Mouse (Mus musculus) lung, embryonic 14.5 days (tissue): ENCODE results near the gene Akna. TPM values are rescaled to one million over a fixed set of nuclear protein-coding genes. Genes with fewer than 3 reads are reported as not detected.

Experiments
- ATAC-seq: fragments of 200-750 bp; cut with Nextera tagmentation; 2 replicates; pipeline ENCODE4 v1.8.0; 2017; ENCODE audit warnings: mild to moderate bottlenecking, moderate TSS enrichment, moderate library complexity; ENCODE audit not compliant: insufficient read depth
- DNase-seq: peaks from one replicate; pipeline ENCODE4 v3.0.0-alpha.2; 2015
- H3K27ac ChIP-seq: fragments of 300-500 bp; sonication (generic); 2 replicates; pipeline ENCODE4 v1.5.1; 2014; ENCODE audit warnings: low read depth, mild to moderate bottlenecking, moderate library complexity
- H3K27me3 ChIP-seq: fragments of 300-500 bp; sonication (generic); 2 replicates; pipeline ENCODE4 v1.6.1; 2014; ENCODE audit warnings: low read length, control low read depth; ENCODE audit not compliant: insufficient read depth
- H3K36me3 ChIP-seq: fragments of 300-500 bp; sonication (generic); 2 replicates; pipeline ENCODE4 v1.6.1; 2014; ENCODE audit warnings: control low read depth; ENCODE audit not compliant: insufficient read depth
- H3K4me1 ChIP-seq: fragments of 300-500 bp; sonication (generic); 2 replicates; pipeline ENCODE4 v1.6.1; 2014; ENCODE audit warnings: antibody characterized with exemption, control low read depth; ENCODE audit not compliant: insufficient read depth
- H3K4me2 ChIP-seq: fragments of 300-500 bp; sonication (generic); 2 replicates; pipeline ENCODE4 v1.6.1; 2014; ENCODE audit warnings: mild to moderate bottlenecking
- H3K4me3 ChIP-seq: fragments of 300-500 bp; sonication (generic); 2 replicates; pipeline ENCODE4 v1.5.1; 2014; ENCODE audit warnings: low read depth, low read length
- H3K9ac ChIP-seq: fragments of 300-500 bp; sonication (generic); 2 replicates; pipeline ENCODE4 v1.6.1; 2014
- H3K9me3 ChIP-seq: fragments of 300-500 bp; sonication (generic); 2 replicates; pipeline ENCODE4 v1.6.1; 2016; ENCODE audit warnings: low read depth, low read length, control low read depth
- CTCF ChIP-seq: IDR thresholded peaks from 2 replicates; pipeline ENCODE4 v1.5.1; 2016; ENCODE audit warnings: antibody characterized with exemption, low read depth
- WGBS: fragments of 180-500 bp; shearing (Covaris S2); extraction: QIAGEN DNeasy Blood & Tissue Kit; methylation state at CpG from one replicate; pipeline ENCODE4 v1.1.7; 2014; 5-methylcytosine and 5-hydroxymethylcytosine counted together
- polyA plus RNA-seq: library from polyadenylated mRNA; unstranded; fragments of >200 nt; fragmentation: Nextera tagmentation; extraction: Ambion mirVana; gene quantifications from 2 replicates; pipeline ENCODE4 v1.2.1, GENCODE M21; 2014

Akna gene
- polyA plus RNA-seq, 1 experiment from 2014 or later: 12.6 TPM

GRCm38 (mm10) chr4:63384262-63384661 lies 18.9 kb downstream of the Akna start:
- Histone ChIP-seq H3K9ac (no peak overlapping the region), H3K27ac (no peak overlapping the region), H3K4me2 (no peak overlapping the region), H3K9me3 (no peaks in the 10 kb centered on the region), H3K36me3 (peaks cover 82% of the 10 kb centered on the region), H3K4me3 (no peak overlapping the region), H3K4me1 (no peaks in the 10 kb centered on the region), H3K27me3 (no peaks in the 10 kb centered on the region)
- TF ChIP-seq CTCF: no peak
- ATAC-seq (no peak), DNase-seq (no peak)
- 86% methylated on average over 4 of the region's 4 CpGs for WGBS

- Histone ChIP-seq H3K27ac (no peak overlapping the region), H3K9me3 (no peaks in the 10 kb centered on the region), H3K36me3 (peaks cover 87% of the 10 kb centered on the region), H3K9ac (no peak overlapping the region), H3K4me1 (no peaks in the 10 kb centered on the region), H3K4me2 (no peak overlapping the region), H3K27me3 (no peaks in the 10 kb centered on the region), H3K4me3 (no peak overlapping the region)
- TF ChIP-seq CTCF: no peak
- no peak for ATAC-seq
- no peak for DNase-seq
- WGBS: 84% methylated on average over 12 of the region's 12 CpGs
Observed at GRCm38 (mm10) chr4:63383474-63383873, 19.7 kb downstream of the Akna start.

GRCm38 (mm10) chr4:63382676-63383369 lies 20.3 kb downstream of the Akna start:
- Histone ChIP-seq H3K4me3 (no peak overlapping the region), H3K27me3 (no peaks in the 10 kb centered on the region), H3K4me2 (no peak overlapping the region), H3K27ac (no peak overlapping the region), H3K9me3 (no peaks in the 10 kb centered on the region), H3K36me3 (peaks cover 88% of the 10 kb centered on the region), H3K9ac (no peak overlapping the region), H3K4me1 (no peaks in the 10 kb centered on the region)
- DNase-seq: no peak
- TF ChIP-seq CTCF: no peak
- ATAC-seq: no peak
- 92% methylated on average over 4 of the region's 4 CpGs for whole genome bisulfite sequencing

DNA sequence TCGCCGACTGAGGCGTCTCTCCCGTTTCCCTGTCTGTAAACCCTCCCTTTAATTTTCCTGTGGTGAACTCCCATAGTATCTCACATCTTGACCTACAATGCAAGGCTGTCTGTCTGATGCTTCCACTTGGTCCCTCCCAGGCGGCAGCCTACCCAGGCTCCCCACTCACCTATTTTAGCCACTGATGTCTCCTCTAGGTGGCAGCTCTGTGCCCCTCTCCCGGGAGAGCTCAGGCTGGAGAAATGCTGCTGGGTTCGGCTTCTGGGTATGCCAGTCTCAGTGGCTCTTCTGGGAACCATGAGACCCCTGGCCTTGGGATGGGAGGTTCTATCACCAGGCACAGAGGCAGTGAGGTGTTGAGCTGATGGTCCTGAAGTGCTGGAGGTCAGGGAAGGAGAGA lies 25.7 kb downstream of the Akna start:
- 66% methylated on average over 7 of the region's 7 CpGs for WGBS
- Histone ChIP-seq H3K4me1 (no peaks in the 10 kb centered on the region), H3K4me2 (no peak overlapping the region), H3K36me3 (peaks cover 91% of the 10 kb centered on the region), H3K4me3 (no peak overlapping the region), H3K9me3 (no peaks in the 10 kb centered on the region), H3K9ac (no peak overlapping the region), H3K27me3 (no peaks in the 10 kb centered on the region), H3K27ac (no peak overlapping the region)
- DNase-seq (peak; percentile 20), ATAC-seq (no peak)
- TF ChIP-seq CTCF: peak; percentile 50

GRCm38 (mm10) chr4:63375367-63375766 lies 27.8 kb downstream of the Akna start:
- 48% methylated on average over 1 of the region's 1 CpGs for WGBS
- no peak for TF ChIP-seq CTCF
- Histone ChIP-seq H3K4me3 (no peak overlapping the region), H3K4me1 (no peaks in the 10 kb centered on the region), H3K27ac (no peak overlapping the region), H3K9me3 (no peaks in the 10 kb centered on the region), H3K27me3 (no peaks in the 10 kb centered on the region), H3K4me2 (no peak overlapping the region), H3K36me3 (peaks cover 85% of the 10 kb centered on the region), H3K9ac (no peak overlapping the region)
- peak; percentile 31 for DNase-seq
- no peak for ATAC-seq

- DNase-seq: no peak
- H3K9me3 ChIP-seq: no peaks in the 10 kb centered on the region
- H3K27me3 ChIP-seq: no peaks in the 10 kb centered on the region
- H3K27ac ChIP-seq: no peak overlapping the region
- H3K9ac ChIP-seq: no peak overlapping the region
- peaks cover 84% of the 10 kb centered on the region for H3K36me3 ChIP-seq
- 72% methylated on average over 12 of the region's 12 CpGs for WGBS
- no peak for TF ChIP-seq CTCF
- no peaks in the 10 kb centered on the region for H3K4me1 ChIP-seq
- H3K4me2 ChIP-seq: no peak overlapping the region
- ATAC-seq: peak; percentile 15; the same call in 1 of the 2 replicates
- no peak overlapping the region for H3K4me3 ChIP-seq
Observed at GRCm38 (mm10) chr4:63374331-63374730, 28.8 kb downstream of the Akna start.

DNA sequence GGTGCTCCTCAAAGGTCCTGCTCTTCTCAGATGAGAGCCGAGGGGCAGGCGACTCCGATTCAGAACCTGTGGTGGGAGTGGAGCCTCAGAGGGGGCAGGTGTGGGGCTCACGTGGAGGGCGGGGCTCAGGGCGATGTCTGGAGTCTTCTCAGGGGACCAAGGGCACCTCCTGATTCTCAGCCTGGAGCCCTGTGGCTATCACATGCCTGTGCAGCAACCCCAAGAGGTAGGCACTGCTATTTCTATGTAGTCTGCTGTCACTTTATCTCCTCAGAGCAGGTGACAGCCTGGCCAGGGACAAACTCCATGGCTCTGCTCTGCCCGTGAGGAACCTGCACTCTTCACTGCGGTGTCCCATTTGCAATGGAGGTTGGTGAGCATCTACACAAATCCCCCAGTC lies 29.8 kb downstream of the Akna start:
- Histone ChIP-seq H3K4me2 (no peak overlapping the region), H3K9me3 (no peaks in the 10 kb centered on the region), H3K4me1 (no peaks in the 10 kb centered on the region), H3K9ac (no peak overlapping the region), H3K36me3 (peaks cover 81% of the 10 kb centered on the region), H3K27me3 (no peaks in the 10 kb centered on the region), H3K27ac (no peak overlapping the region), H3K4me3 (no peak overlapping the region)
- WGBS: 87% methylated on average over 8 of the region's 8 CpGs
- no peak for DNase-seq
- no peak for ATAC-seq
- no peak for TF ChIP-seq CTCF
